Mouse (Mus musculus): Measurements from ENCODE around the gene Rps25. TPM values are rescaled to one million over a fixed set of nuclear protein-coding genes. Genes with fewer than 3 reads are reported as not detected.

Gene Rps25
- 828 TPM for polyA plus RNA-seq (2014; fragmentation: Illumina TruSeq; extraction: RNeasy Lipid Tissue Mini Kit (QIAGEN cat#74804); ENCODE audit: low read depth, low replicate concordance)

GRCm38 (mm10) chr9:44406906-44407751, at the start of gene Rps25, which contains the start of gene Trappc4:
TSS of gene Rps25 (plus strand) at chr9:44407139.
TSS of gene Trappc4 (minus strand) at chr9:44407600.

DNA sequence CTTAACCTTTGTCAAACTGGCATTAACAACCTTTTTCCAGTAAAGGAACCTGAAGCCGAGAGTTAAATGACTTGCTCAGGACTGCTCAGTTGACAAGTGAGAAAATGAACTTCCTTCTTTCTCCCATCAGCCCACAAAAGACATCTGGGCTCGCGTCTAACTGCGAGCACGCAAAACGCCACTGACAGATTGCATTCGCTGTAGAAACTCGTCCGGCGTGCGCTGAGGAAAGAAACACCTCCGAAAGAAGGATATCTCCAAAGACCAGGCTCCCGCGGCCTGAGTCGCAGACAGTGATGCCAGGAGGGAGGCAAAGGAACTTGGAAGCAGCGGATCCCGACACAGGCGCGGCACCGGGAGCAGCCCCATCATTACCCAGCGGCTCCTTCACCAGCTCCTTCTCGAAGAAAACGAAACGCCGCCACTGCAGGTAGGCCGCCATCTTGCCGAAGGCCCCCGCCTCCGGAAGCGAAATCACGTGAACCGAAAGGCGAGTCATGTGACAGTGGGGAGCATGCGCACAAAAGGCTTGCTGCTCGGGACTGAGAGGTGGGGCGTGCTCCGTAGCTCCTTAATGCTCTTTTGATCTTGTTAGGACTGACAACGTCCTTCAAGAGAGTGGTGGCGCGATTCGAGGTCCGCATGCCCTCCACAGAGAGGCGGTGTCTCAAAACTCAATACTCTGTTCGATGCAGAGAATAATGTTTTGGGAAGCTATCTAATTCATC, 45.6 kb upstream of the Rps25 start, which contains the start of gene Vps11:
Vps11 (minus strand) TSS at position 481 of the 728 bp plus-strand sequence.

GRCm38 (mm10) chr9:44379054-44379834, 27.7 kb upstream of the Rps25 start, which contains the start of gene Hyou1:
TSS of gene Hyou1 (plus strand) at chr9:44379490.

DNA sequence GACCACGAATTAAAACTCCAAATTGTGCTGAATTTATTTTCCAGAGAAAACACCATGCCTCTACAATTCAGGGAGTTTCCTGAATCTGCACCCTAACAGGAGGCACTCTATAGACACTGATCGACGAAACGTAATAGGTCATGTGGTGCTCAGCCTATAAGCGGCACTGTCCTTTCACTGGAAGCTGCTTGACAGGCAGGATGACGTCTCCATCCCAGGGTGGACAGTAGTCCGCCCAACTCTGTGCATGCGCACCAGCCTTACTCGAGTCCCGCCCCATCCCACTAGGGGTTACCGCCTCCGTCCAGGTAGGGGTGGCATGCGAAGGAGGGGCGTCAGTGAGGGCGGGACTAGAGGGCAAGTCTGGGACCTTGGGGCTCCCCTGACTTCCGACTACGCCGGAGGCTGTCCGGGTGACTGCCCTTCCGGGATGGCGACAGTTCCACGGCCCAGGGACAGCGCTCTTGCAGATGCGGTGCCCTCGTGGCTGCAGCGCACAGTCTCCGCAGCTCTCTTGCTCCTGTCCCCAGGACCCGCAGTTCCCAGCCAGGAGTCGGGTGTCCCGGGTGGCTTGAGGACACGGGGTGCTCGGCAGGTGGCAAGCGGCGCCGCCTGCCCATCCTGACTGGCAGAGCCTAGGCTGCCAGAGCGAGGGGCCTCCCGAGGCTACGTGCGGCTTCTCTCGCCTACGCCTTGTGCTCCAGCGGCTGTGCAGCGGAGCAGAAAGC, 10.1 kb upstream of the Rps25 start, which contains the start of gene Slc37a4:
Slc37a4 (plus strand) TSS at position 169 of the 728 bp plus-strand sequence.

GRCm38 (mm10) chr9:44418519-44419385, 11.8 kb downstream of the Rps25 start, which contains the start of gene Ccdc84:
TSS of gene Ccdc84 (minus strand) at chr9:44418569.

GRCm38 (mm10) chr9:44440961-44441360, 34.0 kb downstream of the Rps25 start, which contains the start of gene Foxr1:
TSS of gene Foxr1 (minus strand) at chr9:44441136.

GRCm38 (mm10) chr9:44454891-44455220, 47.9 kb downstream of the Rps25 start, which contains the start of gene Upk2:
TSS of gene Upk2 (minus strand) at chr9:44454976.

Other genes with a start within 250 kb of the Rps25 start
- 83.6 TPM for gene Cbl, start 173.1 kb upstream of the Rps25 start, polyA plus RNA-seq (2014; fragmentation: Illumina TruSeq; extraction: RNeasy Lipid Tissue Mini Kit (QIAGEN cat#74804); ENCODE audit: low read depth, low replicate concordance)
- not detected for gene Ccdc153, start 166.5 kb upstream of the Rps25 start, polyA plus RNA-seq (2014; fragmentation: Illumina TruSeq; extraction: RNeasy Lipid Tissue Mini Kit (QIAGEN cat#74804); ENCODE audit: low read depth, low replicate concordance)
- 1.5 TPM for gene Pdzd3, start 155.7 kb upstream of the Rps25 start, polyA plus RNA-seq (2014; fragmentation: Illumina TruSeq; extraction: RNeasy Lipid Tissue Mini Kit (QIAGEN cat#74804); ENCODE audit: low read depth, low replicate concordance)
- 0.38 TPM for gene Nlrx1, start 138.5 kb upstream of the Rps25 start, polyA plus RNA-seq (2014; fragmentation: Illumina TruSeq; extraction: RNeasy Lipid Tissue Mini Kit (QIAGEN cat#74804); ENCODE audit: low read depth, low replicate concordance)
- not detected for gene Abcg4, start 118.5 kb upstream of the Rps25 start, polyA plus RNA-seq (2014; fragmentation: Illumina TruSeq; extraction: RNeasy Lipid Tissue Mini Kit (QIAGEN cat#74804); ENCODE audit: low read depth, low replicate concordance)
- 20.5 TPM for gene Hinfp, start 101.5 kb upstream of the Rps25 start, polyA plus RNA-seq (2014; fragmentation: Illumina TruSeq; extraction: RNeasy Lipid Tissue Mini Kit (QIAGEN cat#74804); ENCODE audit: low read depth, low replicate concordance)
- 3.2 TPM for gene C2cd2l, start 86.9 kb upstream of the Rps25 start, polyA plus RNA-seq (2014; fragmentation: Illumina TruSeq; extraction: RNeasy Lipid Tissue Mini Kit (QIAGEN cat#74804); ENCODE audit: low read depth, low replicate concordance)
- gene Dpagt1, start 81.1 kb upstream of the Rps25 start, polyA plus RNA-seq (2014; fragmentation: Illumina TruSeq; extraction: RNeasy Lipid Tissue Mini Kit (QIAGEN cat#74804); ENCODE audit: low read depth, low replicate concordance): 16.5 TPM
- gene H2afx, start 72.4 kb upstream of the Rps25 start, polyA plus RNA-seq (2014; fragmentation: Illumina TruSeq; extraction: RNeasy Lipid Tissue Mini Kit (QIAGEN cat#74804); ENCODE audit: low read depth, low replicate concordance): 3.4 TPM
- 23.3 TPM for gene Hmbs, start 62.9 kb upstream of the Rps25 start, polyA plus RNA-seq (2014; fragmentation: Illumina TruSeq; extraction: RNeasy Lipid Tissue Mini Kit (QIAGEN cat#74804); ENCODE audit: low read depth, low replicate concordance)
- 9.8 TPM for gene Vps11, start 45.5 kb upstream of the Rps25 start, polyA plus RNA-seq (2014; fragmentation: Illumina TruSeq; extraction: RNeasy Lipid Tissue Mini Kit (QIAGEN cat#74804); ENCODE audit: low read depth, low replicate concordance)
- 7.7 TPM for gene Hyou1, start 27.6 kb upstream of the Rps25 start, polyA plus RNA-seq (2014; fragmentation: Illumina TruSeq; extraction: RNeasy Lipid Tissue Mini Kit (QIAGEN cat#74804); ENCODE audit: low read depth, low replicate concordance)
- gene Slc37a4, start 10.3 kb upstream of the Rps25 start, polyA plus RNA-seq (2014; fragmentation: Illumina TruSeq; extraction: RNeasy Lipid Tissue Mini Kit (QIAGEN cat#74804); ENCODE audit: low read depth, low replicate concordance): 7.1 TPM
- gene Trappc4, start 461 bp downstream of the Rps25 start, polyA plus RNA-seq (2014; fragmentation: Illumina TruSeq; extraction: RNeasy Lipid Tissue Mini Kit (QIAGEN cat#74804); ENCODE audit: low read depth, low replicate concordance): 45.4 TPM
- gene Ccdc84, start 11.4 kb downstream of the Rps25 start, polyA plus RNA-seq (2014; fragmentation: Illumina TruSeq; extraction: RNeasy Lipid Tissue Mini Kit (QIAGEN cat#74804); ENCODE audit: low read depth, low replicate concordance): 24.0 TPM
- not detected for gene Foxr1, start 34.0 kb downstream of the Rps25 start, polyA plus RNA-seq (2014; fragmentation: Illumina TruSeq; extraction: RNeasy Lipid Tissue Mini Kit (QIAGEN cat#74804); ENCODE audit: low read depth, low replicate concordance)
- not detected for gene Upk2, start 47.8 kb downstream of the Rps25 start, polyA plus RNA-seq (2014; fragmentation: Illumina TruSeq; extraction: RNeasy Lipid Tissue Mini Kit (QIAGEN cat#74804); ENCODE audit: low read depth, low replicate concordance)
- 0.82 TPM for gene Bcl9l, start 75.7 kb downstream of the Rps25 start, polyA plus RNA-seq (2014; fragmentation: Illumina TruSeq; extraction: RNeasy Lipid Tissue Mini Kit (QIAGEN cat#74804); ENCODE audit: low read depth, low replicate concordance)
- gene Cxcr5, start 154.7 kb downstream of the Rps25 start, polyA plus RNA-seq (2014; fragmentation: Illumina TruSeq; extraction: RNeasy Lipid Tissue Mini Kit (QIAGEN cat#74804); ENCODE audit: low read depth, low replicate concordance): 1.6 TPM
- 251 TPM for gene Ddx6, start 197.8 kb downstream of the Rps25 start, polyA plus RNA-seq (2014; fragmentation: Illumina TruSeq; extraction: RNeasy Lipid Tissue Mini Kit (QIAGEN cat#74804); ENCODE audit: low read depth, low replicate concordance)